Mouse (Mus musculus) C2C12 (cell line): Measurements from ENCODE around the gene Dnal1. TPM values are rescaled to one million over a fixed set of nuclear protein-coding genes. Genes with fewer than 3 reads are reported as not detected.

Experiments
- H3K27me3 ChIP-seq: one replicate; pipeline ENCODE4 v1.6.1; 2011; ENCODE audit not compliant: control insufficient read depth, insufficient read depth, insufficient read length
- H3K36me3 ChIP-seq: one replicate; pipeline ENCODE4 v1.6.1; 2011; ENCODE audit not compliant: control insufficient read depth, insufficient read depth
- H3K4me3 ChIP-seq: one replicate; pipeline ENCODE4 v1.5.1; 2011; ENCODE audit warnings: mild to moderate bottlenecking, control low read depth; ENCODE audit not compliant: poor library complexity, insufficient read depth, severe bottlenecking
- H3K79me2 ChIP-seq: one replicate; pipeline ENCODE4 v1.6.1; 2011; ENCODE audit not compliant: control insufficient read depth, insufficient read depth
- H3K79me3 ChIP-seq: one replicate; pipeline ENCODE4 v1.6.1; 2011; ENCODE audit warnings: low read depth, control low read depth
- H3ac ChIP-seq: one replicate; pipeline ENCODE3; 2011; ENCODE audit warnings: low read depth; ENCODE audit not compliant: control insufficient read depth, insufficient read length
- CEBPB ChIP-seq: IDR thresholded peaks from one replicate; pipeline ENCODE4 v1.6.1; 2011; ENCODE audit warnings: low read depth, mild to moderate bottlenecking, control low read depth, moderate library complexity
- CTCF ChIP-seq: IDR thresholded peaks from one replicate; pipeline ENCODE4 v1.5.1; 2011; ENCODE audit not compliant: control insufficient read depth, insufficient read depth, insufficient read length
- FOSL1 ChIP-seq: IDR thresholded peaks from one replicate; pipeline ENCODE4 v1.8.0; 2011; ENCODE audit warnings: mild to moderate bottlenecking, low read length; ENCODE audit not compliant: poor library complexity, insufficient read depth, severe bottlenecking
- MAX ChIP-seq: IDR thresholded peaks from one replicate; pipeline ENCODE4 v1.6.1; 2011; ENCODE audit warnings: mild to moderate bottlenecking, control low read depth
- MYOD1 ChIP-seq: IDR thresholded peaks from one replicate; pipeline ENCODE4 v1.6.1; 2011; ENCODE audit warnings: low read depth; ENCODE audit not compliant: control insufficient read depth, insufficient read length
- MYOG ChIP-seq: IDR thresholded peaks from one replicate; pipeline ENCODE4 v1.6.1; 2011; ENCODE audit not compliant: control insufficient read depth, insufficient read length; ENCODE audit errors: extremely low read depth
- USF1 ChIP-seq: IDR thresholded peaks from one replicate; pipeline ENCODE4 v1.6.1; 2011; ENCODE audit warnings: low read depth, mild to moderate bottlenecking, control low read depth, moderate library complexity
- polyA plus RNA-seq: library from polyadenylated mRNA; unstranded; fragments of >200 nt; fragmentation: generic; extraction: Trizol; gene quantifications from one replicate; pipeline ENCODE4 v1.2.1, GENCODE M21; 2012; ENCODE audit warnings: missing spikeins

Dnal1 gene
- polyA plus RNA-seq, 1 experiment: 4.7 TPM

DNA sequence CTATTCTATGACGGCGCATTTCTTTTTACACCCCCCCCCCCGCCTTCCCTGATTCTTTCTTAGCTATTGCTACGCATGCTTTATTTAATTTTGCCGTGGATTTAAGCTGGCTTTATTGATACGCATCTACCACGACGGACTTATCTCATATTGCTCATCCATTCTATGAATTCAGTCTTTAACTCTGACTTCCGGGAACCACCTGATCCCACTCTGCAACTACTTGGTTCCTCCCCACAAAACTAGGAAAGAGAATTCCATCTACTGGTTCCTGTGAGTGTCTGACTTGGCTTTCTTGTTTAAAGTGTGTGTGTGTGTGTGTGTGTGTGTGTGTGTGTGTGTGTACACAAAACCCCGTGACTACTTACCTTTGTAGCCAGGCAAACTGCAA, 34.5 kb downstream of the Dnal1 start:
- Histone ChIP-seq H3K79me3 (no peaks in the 10 kb centered on the region), H3K27me3 (no peaks in the 10 kb centered on the region), H3K36me3 (peaks cover 42% of the 10 kb centered on the region), H3ac (no peak overlapping the region), H3K4me3 (no peak overlapping the region), H3K79me2 (no peaks in the 10 kb centered on the region)
- no peak for TF ChIP-seq MYOD1
- TF ChIP-seq MAX: no peak
- no peak for TF ChIP-seq USF1
- no peak for TF ChIP-seq CTCF
- no peak for TF ChIP-seq FOSL1

DNA sequence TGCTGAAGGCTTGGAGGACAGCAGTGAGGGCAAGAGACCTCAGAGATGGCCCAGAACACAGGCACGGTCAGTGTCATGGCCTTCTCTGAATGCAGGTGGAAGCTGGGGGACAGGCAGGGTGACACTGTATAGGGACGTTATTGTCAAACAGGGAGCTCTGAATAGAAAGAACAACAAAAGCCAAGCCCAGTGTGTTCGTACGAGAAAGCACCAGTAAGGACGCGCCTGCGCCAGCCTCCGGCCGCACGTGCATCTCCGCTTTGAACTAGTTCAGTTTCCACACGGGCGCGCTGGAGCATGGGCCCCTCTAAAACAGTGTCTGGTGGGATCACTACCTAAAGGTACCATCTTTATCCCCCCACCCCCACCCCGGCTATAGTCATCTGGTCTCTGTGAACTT, 35.8 kb downstream of the Dnal1 start:
- no peaks in the 10 kb centered on the region for H3K79me2 ChIP-seq
- no peak overlapping the region for H3ac ChIP-seq
- no peaks in the 10 kb centered on the region for H3K27me3 ChIP-seq
- no peak overlapping the region for H3K4me3 ChIP-seq
- TF ChIP-seq USF1 (no peak), FOSL1 (no peak), CEBPB (no peak), MYOD1 (no peak), MYOG (no peak), MAX (no peak), CTCF (no peak)
- H3K79me3 ChIP-seq: no peaks in the 10 kb centered on the region
- peaks cover 48% of the 10 kb centered on the region for H3K36me3 ChIP-seq

GRCm38 (mm10) chr12:84150976-84151375, 36.8 kb downstream of the Dnal1 start:
- Histone ChIP-seq H3K36me3 (peaks cover 57% of the 10 kb centered on the region), H3K27me3 (no peaks in the 10 kb centered on the region)

GRCm38 (mm10) chr12:84151911-84152310, 37.7 kb downstream of the Dnal1 start:
- no peaks in the 10 kb centered on the region for H3K79me3 ChIP-seq
- H3ac ChIP-seq: no peak overlapping the region
- no peaks in the 10 kb centered on the region for H3K79me2 ChIP-seq
- no peak for TF ChIP-seq USF1
- TF ChIP-seq MYOD1: no peak
- TF ChIP-seq MYOG: no peak
- no peak for TF ChIP-seq CTCF
- TF ChIP-seq MAX: no peak
- no peak for TF ChIP-seq FOSL1
- TF ChIP-seq CEBPB: no peak
- H3K27me3 ChIP-seq: no peaks in the 10 kb centered on the region
- peaks cover 60% of the 10 kb centered on the region for H3K36me3 ChIP-seq
- H3K4me3 ChIP-seq: no peak overlapping the region

More at GRCm38 (mm10) chr12:84150976-84151375, 36.8 kb downstream of the Dnal1 start:
- TF ChIP-seq CEBPB: no peak
- no peak for TF ChIP-seq MAX
- no peak for TF ChIP-seq FOSL1
- TF ChIP-seq MYOG: no peak
- TF ChIP-seq USF1: no peak
- no peak for TF ChIP-seq CTCF
- no peak for TF ChIP-seq MYOD1
- Histone ChIP-seq H3K79me3 (no peaks in the 10 kb centered on the region), H3K4me3 (no peak overlapping the region), H3ac (no peak overlapping the region), H3K79me2 (no peaks in the 10 kb centered on the region)

- H3K79me2 ChIP-seq: no peaks in the 10 kb centered on the region
- TF ChIP-seq USF1 (no peak), CEBPB (no peak), CTCF (no peak), FOSL1 (no peak), MYOD1 (no peak), MAX (no peak), MYOG (no peak)
- no peaks in the 10 kb centered on the region for H3K79me3 ChIP-seq
- no peak overlapping the region for H3K4me3 ChIP-seq
- no peak overlapping the region for H3ac ChIP-seq
- H3K36me3 ChIP-seq: peaks cover 62% of the 10 kb centered on the region
- no peaks in the 10 kb centered on the region for H3K27me3 ChIP-seq
Observed at GRCm38 (mm10) chr12:84152352-84153190, 38.4 kb downstream of the Dnal1 start.

DNA sequence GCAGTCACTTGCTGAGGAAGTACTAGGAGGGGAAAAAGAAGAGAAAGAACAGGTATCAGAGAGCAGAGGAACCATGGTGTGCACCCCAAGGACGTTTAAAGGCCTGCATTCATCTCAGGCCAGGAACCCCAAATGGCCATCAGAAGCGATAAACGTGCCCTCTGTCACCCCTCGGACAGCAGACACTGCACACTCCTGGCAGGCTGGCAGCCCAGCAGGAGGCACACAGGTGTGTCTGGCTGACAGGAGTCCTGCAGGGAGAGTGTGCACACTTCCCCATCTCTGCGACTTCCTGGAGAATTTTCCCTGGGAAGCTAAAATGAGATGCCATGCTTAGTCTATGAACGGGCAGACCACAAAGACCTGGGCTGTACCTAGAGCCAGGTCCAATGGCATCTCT, 39.2 kb downstream of the Dnal1 start:
- TF ChIP-seq CTCF (no peak), MAX (no peak), USF1 (no peak), MYOG (no peak), FOSL1 (no peak), MYOD1 (no peak), CEBPB (no peak)
- Histone ChIP-seq H3ac (no peak overlapping the region), H3K36me3 (peaks cover 66% of the 10 kb centered on the region)

More for the DNA sequence above, 39.2 kb downstream of the Dnal1 start:
- H3K79me3 ChIP-seq: no peaks in the 10 kb centered on the region
- H3K79me2 ChIP-seq: no peaks in the 10 kb centered on the region
- H3K27me3 ChIP-seq: no peaks in the 10 kb centered on the region
- no peak overlapping the region for H3K4me3 ChIP-seq
